ENCODE assay signal across 24 mouse cellular contexts in the genomic region with DNA sequence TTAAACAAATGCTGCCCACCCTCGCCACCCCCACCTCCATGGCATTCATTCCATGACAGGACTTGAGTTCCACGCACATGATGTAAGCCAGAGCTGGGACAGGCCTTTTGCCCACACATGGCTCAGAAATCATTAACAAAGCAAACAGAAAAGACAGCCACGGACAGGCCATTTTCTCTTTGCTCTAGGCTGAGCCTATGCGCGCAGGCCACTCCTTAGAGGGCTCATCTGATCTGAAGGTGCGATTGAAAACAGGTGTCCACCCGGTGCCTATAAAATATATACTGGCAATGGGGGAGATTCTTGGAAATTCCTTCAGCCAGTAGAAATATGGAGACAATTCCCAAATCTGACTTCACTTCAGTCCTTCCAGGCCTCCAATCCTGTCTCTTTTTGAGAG.
"Had no signal": no experiment of that assay in that cellular context is flagged by ENCODE, and none has a peak within 500 bp of the region (broad histone marks: within the 10 kb centered on the region; RNA-seq: fewer than 3 reads in every experiment).

No protein-coding gene starts in this region.

- H3K9me3 ChIP-seq: liver, embryonic 15.5 days; lung, embryonic 15.5 days; midbrain, embryonic 10.5 days; midbrain, embryonic 12.5 days; neural tube, embryonic 13.5 days; neural tube, embryonic 15.5 days had no signal

- ATAC-seq: liver, postnatal 0 days; lung, postnatal 0 days; midbrain, embryonic 16.5 days had no signal

- H3K4me3 ChIP-seq: liver, embryonic 15.5 days; lung, embryonic 15.5 days; megakaryocyte, embryonic 14.5 days; midbrain, embryonic 10.5 days; midbrain, embryonic 12.5 days; myocyte; neural tube, embryonic 13.5 days; neural tube, embryonic 15.5 days had no signal

- H3K27ac ChIP-seq: liver, embryonic 15.5 days; lung, embryonic 15.5 days; macrophage; midbrain, embryonic 10.5 days; midbrain, embryonic 12.5 days; neural tube, embryonic 13.5 days; neural tube, embryonic 15.5 days had no signal

- H3K4me2 ChIP-seq: liver, embryonic 15.5 days; lung, embryonic 15.5 days; midbrain, embryonic 12.5 days; neural tube, embryonic 13.5 days; neural tube, embryonic 15.5 days had no signal

- H3K36me3 ChIP-seq: liver, embryonic 15.5 days; lung, embryonic 15.5 days; midbrain, embryonic 10.5 days; midbrain, embryonic 12.5 days; neural tube, embryonic 13.5 days; neural tube, embryonic 15.5 days had no signal

- H3K9ac ChIP-seq: liver, embryonic 15.5 days; liver, postnatal 0 days; lung, embryonic 15.5 days; midbrain, embryonic 12.5 days; neural tube, embryonic 13.5 days; neural tube, embryonic 15.5 days had no signal

- H3K27me3 ChIP-seq: liver, embryonic 15.5 days; lung, embryonic 15.5 days; megakaryocyte, embryonic 14.5 days; midbrain, embryonic 12.5 days; neural tube, embryonic 13.5 days; neural tube, embryonic 15.5 days had no signal

- DNase-seq: liver, postnatal 0 days; lung, adult 2 months; lung, postnatal 14 days; lung, postnatal 36 days; midbrain, embryonic 14.5 days; retina, postnatal 1 day; right cerebral cortex, adult 18-20 months; right cerebral cortex, postnatal 25 days; right cerebral cortex, postnatal 4 days; spleen, adult 18-20 months; thymus, adult 2 months; thymus, postnatal 25 days; thymus, postnatal 4 days had no signal

- H3K4me1 ChIP-seq: liver, embryonic 15.5 days; lung, embryonic 15.5 days; megakaryocyte, embryonic 14.5 days; midbrain, embryonic 10.5 days; midbrain, embryonic 12.5 days; neural tube, embryonic 13.5 days; neural tube, embryonic 15.5 days had no signal
